Comparison of ENCODE assay signal across 8 mouse cellular contexts in genomic region chr10:95562859-95563841, GRCm38 (mm10). TPM values are rescaled to one million over a fixed set of nuclear protein-coding genes. Genes with fewer than 3 reads are reported as not detected.
DNase-seq lines count a peak whose midpoint lies in the region; ATAC-seq and TF ChIP-seq lines count a peak whose summit lies in the region.

No protein-coding gene starts in this region.

- under 1% methylated on average over 65 of the region's 65 CpGs for WGBS in intestine, embryonic 15.5 days
- under 1% methylated on average over 65 of the region's 65 CpGs for WGBS in lung, adult 2 months
- 1% methylated on average over 64 of the region's 65 CpGs for WGBS in neural tube, embryonic 12.5 days

- no peaks in the 10 kb centered on the region for H3K36me3 ChIP-seq in intestine, embryonic 15.5 days
- no peaks in the 10 kb centered on the region for H3K36me3 ChIP-seq in neural tube, embryonic 12.5 days

- no peaks in the 10 kb centered on the region for H3K27me3 ChIP-seq in intestine, embryonic 15.5 days (replicated peaks)
- H3K27me3 ChIP-seq in neural tube, embryonic 12.5 days (replicated peaks), result no peaks in the 10 kb centered on the region

- no peak for TF ChIP-seq CTCF in lung, adult 2 months (IDR thresholded peaks at IDR 0.05; ENCODE audit: insufficient read depth, low read length)

- peaks cover 22% of the 10 kb centered on the region for H3K4me1 ChIP-seq in intestine, embryonic 15.5 days (replicated peaks)
- H3K4me1 ChIP-seq in lung, adult 2 months (ENCODE audit: control insufficient read depth, insufficient read depth, low read length), result peaks cover 13% of the 10 kb centered on the region
- H3K4me1 ChIP-seq in neural tube, embryonic 12.5 days, result peaks cover 29% of the 10 kb centered on the region

- H3K4me3 ChIP-seq in intestine, embryonic 15.5 days (replicated peaks), result peak overlapping the region; percentile 80
- peak overlapping the region; percentile 78 for H3K4me3 ChIP-seq in lung, adult 2 months (replicated peaks; ENCODE audit: extremely low read depth, low read depth, low read length)
- peak overlapping the region; percentile 94 for H3K4me3 ChIP-seq in neural tube, embryonic 12.5 days

- H3K27ac ChIP-seq in intestine, embryonic 15.5 days, result peak overlapping the region; percentile 90
- H3K27ac ChIP-seq in neural tube, embryonic 12.5 days, result peak overlapping the region; percentile 93

- no peaks in the 10 kb centered on the region for H3K9me3 ChIP-seq in intestine, embryonic 15.5 days
- H3K9me3 ChIP-seq in neural tube, embryonic 12.5 days, result no peaks in the 10 kb centered on the region

- peak overlapping the region; percentile 92 for H3K9ac ChIP-seq in intestine, embryonic 15.5 days
- H3K9ac ChIP-seq in neural tube, embryonic 12.5 days, result peak overlapping the region; percentile 97

- peak; percentile 73 for ATAC-seq in intestine, embryonic 15.5 days
- peak; percentile 76 for ATAC-seq in neural tube, embryonic 12.5 days (ENCODE audit: low FRiP score, low read depth)

- 0 out of 2 replicates have a peak, but pooled peaks have one; percentile 17 for TF ChIP-seq POLR2A in lung, adult 2 months (IDR thresholded peaks at IDR 0.05; ENCODE audit: borderline replicate concordance, extremely low read depth, low read depth, low read length)

- H3K4me2 ChIP-seq in intestine, embryonic 15.5 days (replicated peaks), result peak overlapping the region; percentile 72
- peak overlapping the region; percentile 70 for H3K4me2 ChIP-seq in neural tube, embryonic 12.5 days (replicated peaks)

- peak; percentile 78 for DNase-seq in A20 (ENCODE audit: low read depth, low spot score)
- DNase-seq in T-cell, adult 2 months (ENCODE audit: low spot score), result peak; percentile 19
- DNase-seq in cerebellum, postnatal 36 days, result peak; percentile 49 to 53
- DNase-seq in gastrocnemius, postnatal 4 days (ENCODE audit: low spot score in 2 of 2), result peak; percentile 30 to 62
- peak; percentile 58 for DNase-seq in lung, adult 2 months
- DNase-seq in testis, postnatal 10 days (ENCODE audit: low spot score), result peak; percentile 73

RNA-seq across cellular contexts. Expression of gene Nudt4, which starts 0.8 kb away (rescaled TPM):
- 100 to 1,000 TPM; 213 to 216 TPM for total RNA-seq in gastrocnemius, postnatal 4 days (2021)
- polyA plus RNA-seq in intestine, embryonic 15.5 days (2015; fragmentation: Nextera tagmentation; extraction: Ambion mirVana), result 59.6 and 62.7 TPM in 2 replicates
- 18.7 and 22.5 TPM in 2 replicates for polyA plus RNA-seq in lung, adult 2 months (2012; rRNA removed)
- 120 and 130 TPM in 2 replicates for polyA plus RNA-seq in neural tube, embryonic 12.5 days (2016; fragmentation: Nextera tagmentation; extraction: Ambion mirVana)

RNA-seq across cellular contexts. Expression of gene Ube2n, which starts 48.2 kb away (rescaled TPM):
- total RNA-seq in gastrocnemius, postnatal 4 days (2021), result 100 to 1,000 TPM; 127 to 128 TPM
- polyA plus RNA-seq in intestine, embryonic 15.5 days (2015; fragmentation: Nextera tagmentation; extraction: Ambion mirVana), result 299 and 308 TPM in 2 replicates
- polyA plus RNA-seq in lung, adult 2 months (2012; rRNA removed), result 25.5 and 41.1 TPM in 2 replicates
- polyA plus RNA-seq in neural tube, embryonic 12.5 days (2016; fragmentation: Nextera tagmentation; extraction: Ambion mirVana), result 399 and 408 TPM in 2 replicates

Comparison
In these comparisons a context has a peak if more than half of its experiments do, and no peak if none do; other contexts are left out.
1. Peak in every context shown above with its lines: DNase-seq, ATAC-seq, H3K4me3 ChIP-seq and H3K27ac ChIP-seq.
2. DNase-seq: peak in every context shown above with its lines; median percentile 78 in A20; 73 in testis, postnatal 10 days; 58 in lung, adult 2 months; 51 in cerebellum, postnatal 36 days; 46 in gastrocnemius, postnatal 4 days; 19 in T-cell, adult 2 months.